Mouse (Mus musculus) granulocyte monocyte progenitor cell, adult 5-6 weeks (primary cell): ENCODE measurements around the gene Grik3. TPM values are rescaled to one million over a fixed set of nuclear protein-coding genes. Genes with fewer than 3 reads are reported as not detected.
"Not testable (repeated sequence)": the region's sequence is repeated elsewhere in the genome, so short reads cannot be mapped to it uniquely, and the experiment has no call there.

Experiments
- ATAC-seq: replicated peaks from 2 replicates; pipeline ENCODE4 v1.8.0; 2016; ENCODE audit warnings: mild to moderate bottlenecking, moderate TSS enrichment, inconsistent platforms; ENCODE audit not compliant: poor library complexity, severe bottlenecking
- total RNA-seq, 2 experiments: library from RNA; stranded (forward) in 1 of 2; stranded (reverse) in 1 of 2; fragments of 200-712, 200-1000 nt in 1 of 2; fragments of >200 nt in 1 of 2; fragmentation: Nextera tagmentation in 1 of 2; gene quantifications; 2 replicates each; pipeline ENCODE4 v1.2.3; 2014 to 2017

Gene Grik3
- total RNA-seq, 2 experiments from 2014 or later, result not detected

GRCm38 (mm10) chr4:125580336-125580735 lies 89.8 kb downstream of the Grik3 start:
- ATAC-seq, result no peak

GRCm38 (mm10) chr4:125583272-125583671 lies 92.8 kb downstream of the Grik3 start:
- ATAC-seq, result no peak

GRCm38 (mm10) chr4:125583935-125584334 lies 93.4 kb downstream of the Grik3 start:
- no peak for ATAC-seq

- no peak for ATAC-seq
Measured at GRCm38 (mm10) chr4:125584676-125585075, 94.2 kb downstream of the Grik3 start.

- ATAC-seq, result no peak
Measured at GRCm38 (mm10) chr4:125587577-125587976, 97.1 kb downstream of the Grik3 start.

GRCm38 (mm10) chr4:125590241-125590919 lies 99.9 kb downstream of the Grik3 start:
- ATAC-seq, result peak; percentile 44; the same call in 1 of the 2 replicates

GRCm38 (mm10) chr4:125592663-125593062 lies 102.2 kb downstream of the Grik3 start:
- ATAC-seq, result no peak

- no peak for ATAC-seq
Measured at GRCm38 (mm10) chr4:125595011-125595410, 104.5 kb downstream of the Grik3 start.

- no peak for ATAC-seq
Measured at GRCm38 (mm10) chr4:125598677-125599076, 108.2 kb downstream of the Grik3 start.

GRCm38 (mm10) chr4:125599510-125600005 lies 109.1 kb downstream of the Grik3 start:
- ATAC-seq, result no peak

GRCm38 (mm10) chr4:125600642-125601041 lies 110.1 kb downstream of the Grik3 start:
- ATAC-seq, result no peak

GRCm38 (mm10) chr4:125601301-125601700 lies 110.8 kb downstream of the Grik3 start:
- ATAC-seq, result no peak

- ATAC-seq, result no peak
Measured at GRCm38 (mm10) chr4:125604494-125604893, 114.0 kb downstream of the Grik3 start.

- ATAC-seq, result no peak
Measured at GRCm38 (mm10) chr4:125606147-125606546, 115.6 kb downstream of the Grik3 start.

- ATAC-seq, result no peak
Measured at GRCm38 (mm10) chr4:125607397-125608042, 117.0 kb downstream of the Grik3 start.

GRCm38 (mm10) chr4:125608896-125609295 lies 118.4 kb downstream of the Grik3 start:
- ATAC-seq, result not testable (repeated sequence)

GRCm38 (mm10) chr4:125609320-125610306 lies 119.1 kb downstream of the Grik3 start:
- no peak for ATAC-seq

- ATAC-seq, result no peak
Measured at GRCm38 (mm10) chr4:125617851-125618250, 127.4 kb downstream of the Grik3 start.

GRCm38 (mm10) chr4:125618524-125619320 lies 128.2 kb downstream of the Grik3 start:
- ATAC-seq, result no peak
